Mouse (Mus musculus): ENCODE results near the gene Cbfa2t3. TPM values are rescaled to one million over a fixed set of nuclear protein-coding genes. Genes with fewer than 3 reads are reported as not detected.

Cbfa2t3 gene
- polyA plus RNA-seq, 2 experiments = 1.9 to 3.3 TPM

GRCm38 (mm10) chr8:122678061-122678895, 20.6 kb downstream of the Cbfa2t3 start:
- H3K4me3 ChIP-seq (ENCODE audit: insufficient read depth in 1 of 2, low read depth in 2 of 2, low read length in 2 of 2) = peak overlapping the region; percentile 57 to 58
- peaks cover 35 to 36% of the 10 kb centered on the region in 2 experiments for H3K4me1 ChIP-seq (replicated peaks; ENCODE audit: control insufficient read depth in 2 of 2, insufficient read depth in 2 of 2, low read length in 1 of 2)
- H3K36me3 ChIP-seq (replicated peaks; ENCODE audit: control insufficient read depth, insufficient read depth, low read depth) = no peaks in the 10 kb centered on the region
- peak overlapping the region; percentile 73 for H3K4me2 ChIP-seq (ENCODE audit: low read depth)
- H3K9ac ChIP-seq (replicated peaks) = peak overlapping the region; percentile 46
- no peak overlapping the region; the same call in none of the 2 replicates for H3K27ac ChIP-seq
- no peaks in the 10 kb centered on the region for H3K9me3 ChIP-seq (ENCODE audit: control insufficient read depth, low read length)
- peaks cover 33% of the 10 kb centered on the region for H3K27me3 ChIP-seq (ENCODE audit: control insufficient read depth, insufficient read depth, low read length)
- TF ChIP-seq EP300 (IDR thresholded peaks at IDR 0.05; ENCODE audit: low read depth) (0 out of 2 replicates have a peak, but pooled peaks have one; percentile 3), CTCF (IDR thresholded peaks at IDR 0.05; ENCODE audit: low read depth) (peak; percentile 79)
- DNase-seq (ENCODE audit: low read depth in 3 of 3, low spot score in 3 of 3) (peak; percentile 47 to 61 (median 50)), ATAC-seq (ENCODE audit: insufficient read depth) (peak; percentile 84)
- under 1% methylated on average over 93 of the region's 127 CpGs for WGBS (ENCODE audit: insufficient replicate concordance)

GRCm38 (mm10) chr8:122677481-122678021, 21.4 kb downstream of the Cbfa2t3 start:
- no peak for DNase-seq (ENCODE audit: low read depth in 3 of 3, low spot score in 3 of 3)
- Histone ChIP-seq H3K9ac (replicated peaks) (peak overlapping the region; percentile 46), H3K9me3 (ENCODE audit: control insufficient read depth, low read length) (no peaks in the 10 kb centered on the region), H3K27me3 (ENCODE audit: control insufficient read depth, insufficient read depth, low read length) (peaks cover 33% of the 10 kb centered on the region), H3K36me3 (replicated peaks; ENCODE audit: control insufficient read depth, insufficient read depth, low read depth) (no peaks in the 10 kb centered on the region), H3K4me2 (ENCODE audit: low read depth) (peak overlapping the region; percentile 73), H3K4me3 (ENCODE audit: insufficient read depth in 1 of 2, low read depth in 2 of 2, low read length in 2 of 2) (peak overlapping the region; percentile 57 to 58), H3K27ac (no peak overlapping the region), H3K4me1 (replicated peaks; ENCODE audit: control insufficient read depth in 2 of 2, insufficient read depth in 2 of 2, low read length in 1 of 2) (peaks cover 28 to 30% of the 10 kb centered on the region in 2 experiments)
- TF ChIP-seq CTCF (IDR thresholded peaks at IDR 0.05; ENCODE audit: low read depth) (no peak), EP300 (IDR thresholded peaks at IDR 0.05; ENCODE audit: low read depth) (no peak)
- WGBS (ENCODE audit: insufficient replicate concordance) = 20% methylated on average over 31 of the region's 35 CpGs
- no peak for ATAC-seq (ENCODE audit: insufficient read depth)

GRCm38 (mm10) chr8:122676621-122677480, 22.1 kb downstream of the Cbfa2t3 start:
- H3K4me3 ChIP-seq (ENCODE audit: insufficient read depth in 1 of 2, low read depth in 2 of 2, low read length in 2 of 2) = peak overlapping the region; percentile 57 to 58
- peak overlapping the region; percentile 73 for H3K4me2 ChIP-seq (ENCODE audit: low read depth)
- DNase-seq (ENCODE audit: low read depth in 3 of 3, low spot score in 3 of 3) (no peak), ATAC-seq (ENCODE audit: insufficient read depth) (no peak)
- WGBS (ENCODE audit: insufficient replicate concordance) = 52% methylated on average over 16 of the region's 16 CpGs
- H3K4me1 ChIP-seq (replicated peaks; ENCODE audit: control insufficient read depth in 2 of 2, insufficient read depth in 2 of 2, low read length in 1 of 2) = peaks cover 21 to 24% of the 10 kb centered on the region in 2 experiments
- TF ChIP-seq CTCF (IDR thresholded peaks at IDR 0.05; ENCODE audit: low read depth) (no peak), EP300 (IDR thresholded peaks at IDR 0.05; ENCODE audit: low read depth) (no peak)
- no peaks in the 10 kb centered on the region; the same call in 1 of the 2 replicates for H3K36me3 ChIP-seq (replicated peaks; ENCODE audit: control insufficient read depth, insufficient read depth, low read depth)
- no peak overlapping the region for H3K27ac ChIP-seq
- H3K27me3 ChIP-seq (ENCODE audit: control insufficient read depth, insufficient read depth, low read length) = peaks cover 33% of the 10 kb centered on the region
- H3K9ac ChIP-seq (replicated peaks) = peak overlapping the region; percentile 46
- no peaks in the 10 kb centered on the region for H3K9me3 ChIP-seq (ENCODE audit: control insufficient read depth, low read length)

GRCm38 (mm10) chr8:122675596-122676420, 23.1 kb downstream of the Cbfa2t3 start:
- Histone ChIP-seq H3K36me3 (replicated peaks; ENCODE audit: control insufficient read depth, insufficient read depth, low read depth) (no peaks in the 10 kb centered on the region; the same call in 1 of the 2 replicates), H3K4me1 (replicated peaks; ENCODE audit: control insufficient read depth in 2 of 2, insufficient read depth in 2 of 2, low read length in 1 of 2) (peaks cover 16 to 24% of the 10 kb centered on the region in 2 experiments), H3K27ac (no peak overlapping the region), H3K9me3 (ENCODE audit: control insufficient read depth, low read length) (no peaks in the 10 kb centered on the region), H3K4me2 (ENCODE audit: low read depth) (peak overlapping the region; percentile 73), H3K9ac (replicated peaks) (no peak overlapping the region), H3K27me3 (ENCODE audit: control insufficient read depth, insufficient read depth, low read length) (peaks cover 29% of the 10 kb centered on the region), H3K4me3 (ENCODE audit: insufficient read depth in 1 of 2, low read depth in 2 of 2, low read length in 2 of 2) (no peak overlapping the region)
- no peak for TF ChIP-seq EP300 (IDR thresholded peaks at IDR 0.05; ENCODE audit: low read depth)
- no peak for TF ChIP-seq CTCF (IDR thresholded peaks at IDR 0.05; ENCODE audit: low read depth)
- ATAC-seq (ENCODE audit: insufficient read depth) = no peak
- 78% methylated on average over 17 of the region's 17 CpGs for WGBS (ENCODE audit: insufficient replicate concordance)
- no peak for DNase-seq (ENCODE audit: low read depth in 3 of 3, low spot score in 3 of 3)

Data from liver, embryonic 14.5 days (tissue).